Mouse (Mus musculus): Measurements from ENCODE around the gene Tnfrsf21.

- TF ChIP-seq CTCF (conservative IDR thresholded peaks at IDR 0.05; ENCODE audit: insufficient read depth, insufficient read length, low read depth, low read length) = no peak
- no peak for TF ChIP-seq POLR2A (IDR thresholded peaks at IDR 0.05; ENCODE audit: low read depth, low read length)
Observed at GRCm38 (mm10) chr17:43128908-43129533, 112.7 kb downstream of the Tnfrsf21 start.
